In the genomic region with DNA sequence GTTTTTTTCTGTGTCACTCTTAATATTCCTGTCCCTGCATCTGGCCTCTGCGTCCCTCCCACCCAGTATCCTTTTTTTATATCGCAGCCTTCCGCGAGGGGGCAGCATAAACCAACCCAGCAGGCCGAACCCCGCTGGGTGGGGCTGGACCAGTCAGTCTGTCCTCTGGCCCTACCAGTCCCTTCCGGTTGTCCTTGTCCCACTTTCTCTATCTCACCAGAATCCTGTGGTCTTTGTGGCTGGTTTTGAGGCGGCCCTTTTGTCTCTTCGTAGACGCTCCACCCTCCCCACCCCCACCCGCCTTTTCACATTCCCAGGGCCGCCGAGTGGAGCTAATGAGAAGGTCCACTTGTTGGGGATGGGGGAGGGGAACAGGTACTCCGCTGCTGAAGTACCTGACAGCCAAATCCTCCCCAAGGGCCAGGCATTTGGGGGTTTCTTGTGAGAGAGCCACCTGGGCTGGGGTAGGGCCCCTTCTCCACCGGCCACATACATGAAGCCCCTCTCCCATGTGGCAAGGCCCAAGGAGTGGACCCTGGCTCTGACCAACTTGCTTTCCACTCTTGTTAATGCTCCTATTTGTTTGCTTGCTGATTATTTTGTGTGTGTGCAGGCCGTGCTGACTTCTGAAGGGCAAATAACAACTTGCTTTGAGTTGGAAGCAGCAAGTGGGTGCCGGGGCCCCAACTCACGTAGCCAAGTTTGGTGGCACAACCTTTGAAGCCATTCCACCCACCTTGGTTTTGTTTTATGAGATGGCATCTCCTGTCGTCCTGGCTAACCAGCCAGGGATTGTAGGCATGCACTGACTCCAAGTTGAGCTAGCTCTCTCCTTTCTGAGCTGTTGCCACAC, we compare ENCODE assay signal across 8 mouse cellular contexts. TPM values are rescaled to one million over a fixed set of nuclear protein-coding genes. Genes with fewer than 3 reads are reported as not detected.
DNase-seq lines count a peak whose midpoint lies in the region; ATAC-seq and TF ChIP-seq lines count a peak whose summit lies in the region.

A gene (minus strand): TSS at position 267 of the 853 bp plus-strand sequence.

- H3K4me2 ChIP-seq in forebrain, embryonic 13.5 days = peak within 1 kb of the TSS; percentile 79
- H3K4me2 ChIP-seq in heart, postnatal 0 days (ENCODE audit: low read depth, low read length) = peak within 1 kb of the TSS; percentile 99
- H3K4me2 ChIP-seq in liver, embryonic 16.5 days (ENCODE audit: low read depth, low read length) = peak within 1 kb of the TSS; percentile 93
- peak within 1 kb of the TSS; percentile 86 for H3K4me2 ChIP-seq in neural tube, embryonic 12.5 days (replicated peaks)
- H3K4me2 ChIP-seq in stomach, postnatal 0 days (replicated peaks; ENCODE audit: low read depth) = peak within 1 kb of the TSS; percentile 85

- TF ChIP-seq EP300 in ES-Bruce4 (IDR thresholded peaks at IDR 0.05; ENCODE audit: insufficient read depth, low read depth, low read length) = 0 out of 2 replicates have a peak, but pooled peaks have one; percentile 57
- peak; percentile 68 for TF ChIP-seq EP300 in heart, postnatal 0 days (IDR thresholded peaks at IDR 0.05; ENCODE audit: low read depth)
- no peak for TF ChIP-seq EP300 in stomach, postnatal 0 days (optimal IDR thresholded peaks at IDR 0.05)

- H3K4me3 ChIP-seq in ES-Bruce4 (ENCODE audit: low read depth, low read length) = peak within 1 kb of the TSS; percentile 84
- peak within 1 kb of the TSS; percentile 76 for H3K4me3 ChIP-seq in forebrain, embryonic 13.5 days
- H3K4me3 ChIP-seq in heart, postnatal 0 days (ENCODE audit: low read depth, low read length) = peak within 1 kb of the TSS; percentile 81
- peak within 1 kb of the TSS; percentile 67 for H3K4me3 ChIP-seq in liver, embryonic 16.5 days (ENCODE audit: low read depth, low read length)
- peak within 1 kb of the TSS; percentile 84 for H3K4me3 ChIP-seq in neural tube, embryonic 12.5 days
- peak within 1 kb of the TSS; percentile 93 for H3K4me3 ChIP-seq in stomach, postnatal 0 days (ENCODE audit: low read depth, low read length)

- no peaks in the 10 kb centered on the region for H3K27me3 ChIP-seq in ES-Bruce4 (ENCODE audit: control insufficient read depth, insufficient read depth, low read length, poor library complexity, severe bottlenecking)
- H3K27me3 ChIP-seq in forebrain, embryonic 13.5 days = no peaks in the 10 kb centered on the region; the same call in 1 of the 2 replicates
- H3K27me3 ChIP-seq in heart, postnatal 0 days (ENCODE audit: control insufficient read depth, insufficient read depth, low read length) = no peaks in the 10 kb centered on the region
- H3K27me3 ChIP-seq in liver, embryonic 16.5 days (ENCODE audit: control insufficient read depth, insufficient read depth, low read depth, low read length) = no peaks in the 10 kb centered on the region
- H3K27me3 ChIP-seq in neural tube, embryonic 12.5 days (replicated peaks) = no peaks in the 10 kb centered on the region
- no peaks in the 10 kb centered on the region for H3K27me3 ChIP-seq in stomach, postnatal 0 days (ENCODE audit: control insufficient read depth, insufficient read depth, low read length)

- WGBS in forebrain, embryonic 13.5 days = 13% methylated on average over 19 of the region's 19 CpGs
- 17% methylated on average over 19 of the region's 19 CpGs for WGBS in heart, postnatal 0 days
- WGBS in liver, embryonic 16.5 days (ENCODE audit: insufficient replicate concordance) = 17% methylated on average over 19 of the region's 19 CpGs
- 17% methylated on average over 19 of the region's 19 CpGs for WGBS in neural tube, embryonic 12.5 days
- 11% methylated on average over 19 of the region's 19 CpGs for whole genome bisulfite sequencing in stomach, postnatal 0 days

- peak; percentile 94 for DNase-seq in heart, postnatal 0 days (ENCODE audit: low spot score)
- peak; percentile 92 to 94 for DNase-seq in kidney, postnatal 4 days
- DNase-seq in stomach, postnatal 0 days (ENCODE audit: low spot score) = peak; percentile 94

- no peaks in the 10 kb centered on the region for H3K36me3 ChIP-seq in ES-Bruce4 (ENCODE audit: control insufficient read depth, insufficient read depth, low read length, poor library complexity, severe bottlenecking)
- H3K36me3 ChIP-seq in forebrain, embryonic 13.5 days (ENCODE audit: poor library complexity, severe bottlenecking) = no peaks in the 10 kb centered on the region
- H3K36me3 ChIP-seq in heart, postnatal 0 days (replicated peaks; ENCODE audit: control insufficient read depth, insufficient read depth, low read length) = no peaks in the 10 kb centered on the region
- H3K36me3 ChIP-seq in liver, embryonic 16.5 days (ENCODE audit: control insufficient read depth, insufficient read depth) = no peaks in the 10 kb centered on the region
- H3K36me3 ChIP-seq in neural tube, embryonic 12.5 days = no peaks in the 10 kb centered on the region
- H3K36me3 ChIP-seq in stomach, postnatal 0 days (ENCODE audit: control insufficient read depth, insufficient read depth, low read length) = no peaks in the 10 kb centered on the region

- TF ChIP-seq POLR2A in ES-Bruce4 (IDR thresholded peaks at IDR 0.05; ENCODE audit: insufficient read depth, low read length) = no peak

- H3K9ac ChIP-seq in ES-Bruce4 (ENCODE audit: low read depth, poor library complexity, severe bottlenecking) = peak within 1 kb of the TSS; percentile 79
- peak within 1 kb of the TSS; percentile 91 for H3K9ac ChIP-seq in forebrain, embryonic 13.5 days
- H3K9ac ChIP-seq in heart, postnatal 0 days (replicated peaks; ENCODE audit: low read depth, low read length) = peak within 1 kb of the TSS; percentile 87
- peak within 1 kb of the TSS; percentile 69 for H3K9ac ChIP-seq in liver, embryonic 16.5 days (ENCODE audit: low read depth, low read length)
- H3K9ac ChIP-seq in neural tube, embryonic 12.5 days = peak within 1 kb of the TSS; percentile 87
- H3K9ac ChIP-seq in stomach, postnatal 0 days (ENCODE audit: low read length) = peak within 1 kb of the TSS; percentile 96

- ATAC-seq in cerebellum, adult (ENCODE audit: insufficient number of reproducible peaks, low FRiP score, low TSS enrichment) = 0 out of 2 replicates have a peak, but pooled peaks have one; percentile 49
- ATAC-seq in forebrain, embryonic 13.5 days = peak; percentile 52
- ATAC-seq in heart, postnatal 0 days (ENCODE audit: insufficient read depth, low read depth) = peak; percentile 74
- peak; percentile 69 for ATAC-seq in liver, embryonic 16.5 days (ENCODE audit: low read depth)
- peak; percentile 57 for ATAC-seq in neural tube, embryonic 12.5 days (ENCODE audit: low FRiP score, low read depth)
- ATAC-seq in stomach, postnatal 0 days (ENCODE audit: low FRiP score, low TSS enrichment) = peak; percentile 64

- peak; percentile 80 for TF ChIP-seq CTCF in ES-Bruce4 (IDR thresholded peaks at IDR 0.05; ENCODE audit: low read depth, low read length)
- peak; percentile 92 for TF ChIP-seq CTCF in heart, postnatal 0 days (IDR thresholded peaks at IDR 0.05; ENCODE audit: low read depth)
- peak; percentile 94 for TF ChIP-seq CTCF in stomach, postnatal 0 days (IDR thresholded peaks at IDR 0.05; ENCODE audit: low read depth)

- peak within 1 kb of the TSS; percentile 36; the same call in 1 of the 2 replicates for H3K27ac ChIP-seq in ES-Bruce4 (ENCODE audit: insufficient read depth, low read length)
- H3K27ac ChIP-seq in forebrain, embryonic 13.5 days = peak within 1 kb of the TSS; percentile 78
- H3K27ac ChIP-seq in heart, postnatal 0 days (ENCODE audit: low read depth) = peak within 1 kb of the TSS; percentile 91
- H3K27ac ChIP-seq in liver, embryonic 16.5 days (ENCODE audit: low read length) = peak within 1 kb of the TSS; percentile 65
- H3K27ac ChIP-seq in neural tube, embryonic 12.5 days = peak within 1 kb of the TSS; percentile 50; the same call in 1 of the 2 replicates
- H3K27ac ChIP-seq in stomach, postnatal 0 days (replicated peaks) = peak within 1 kb of the TSS; percentile 96

- H3K9me3 ChIP-seq in ES-Bruce4 (replicated peaks; ENCODE audit: control insufficient read depth, insufficient read depth, low read length, poor library complexity, severe bottlenecking) = no peaks in the 10 kb centered on the region
- H3K9me3 ChIP-seq in forebrain, embryonic 13.5 days (replicated peaks) = no peaks in the 10 kb centered on the region
- H3K9me3 ChIP-seq in heart, postnatal 0 days (replicated peaks; ENCODE audit: control insufficient read depth, low read length) = no peaks in the 10 kb centered on the region
- H3K9me3 ChIP-seq in liver, embryonic 16.5 days (replicated peaks; ENCODE audit: control insufficient read depth, low read length) = no peaks in the 10 kb centered on the region
- no peaks in the 10 kb centered on the region for H3K9me3 ChIP-seq in neural tube, embryonic 12.5 days
- no peaks in the 10 kb centered on the region for H3K9me3 ChIP-seq in stomach, postnatal 0 days (ENCODE audit: control insufficient read depth, low read length)

- H3K4me1 ChIP-seq in ES-Bruce4 (ENCODE audit: control insufficient read depth, insufficient read depth, low read length) = peaks cover 9% of the 10 kb centered on the region
- peaks cover 32% of the 10 kb centered on the region for H3K4me1 ChIP-seq in forebrain, embryonic 13.5 days
- peaks cover 57% of the 10 kb centered on the region for H3K4me1 ChIP-seq in heart, postnatal 0 days (ENCODE audit: control insufficient read depth, insufficient read depth)
- peaks cover 36% of the 10 kb centered on the region for H3K4me1 ChIP-seq in liver, embryonic 16.5 days (ENCODE audit: control insufficient read depth, low read depth, low read length)
- peaks cover 32% of the 10 kb centered on the region for H3K4me1 ChIP-seq in neural tube, embryonic 12.5 days
- peaks cover 9% of the 10 kb centered on the region; the same call in 1 of the 2 replicates for H3K4me1 ChIP-seq in stomach, postnatal 0 days (replicated peaks; ENCODE audit: control insufficient read depth, insufficient read depth)

RNA-seq across cellular contexts. Expression of the gene that starts here (rescaled TPM):
- 86.7 and 97.9 TPM in 2 replicates for polyA plus RNA-seq in ES-Bruce4 (2011; ENCODE audit: insufficient read depth, insufficient read length, low read depth, missing spikeins)
- 34.6 and 38.0 TPM in 2 replicates for polyA plus RNA-seq in forebrain, embryonic 13.5 days (2015; fragmentation: Nextera tagmentation; extraction: Ambion mirVana)
- 76.5 and 81.3 TPM in 2 replicates for total RNA-seq in heart, postnatal 0 days (2014; rRNA removed; ENCODE audit: low replicate concordance)
- polyA plus RNA-seq in heart, postnatal 0 days (2015; fragmentation: Nextera tagmentation; extraction: Ambion mirVana) = 43.6 and 44.8 TPM in 2 replicates
- 12.9 and 15.8 TPM in 2 replicates for polyA plus RNA-seq in liver, embryonic 16.5 days (2015; fragmentation: Nextera tagmentation; extraction: Ambion mirVana)
- 63.5 and 64.4 TPM in 2 replicates for polyA plus RNA-seq in neural tube, embryonic 12.5 days (2016; fragmentation: Nextera tagmentation; extraction: Ambion mirVana)
- 82.2 and 83.8 TPM in 2 replicates for polyA plus RNA-seq in stomach, postnatal 0 days (2015; fragmentation: Nextera tagmentation; extraction: Ambion mirVana)

Comparison
In these comparisons a context has a peak if more than half of its experiments do, and no peak if none do; other contexts are left out.
1. Peak in every context shown above with its lines: DNase-seq, ATAC-seq, H3K4me3 ChIP-seq and H3K27ac ChIP-seq.
2. H3K27ac ChIP-seq: peak in every context shown above with its lines; median percentile 96 in stomach, postnatal 0 days; 91 in heart, postnatal 0 days; 78 in forebrain, embryonic 13.5 days; 65 in liver, embryonic 16.5 days; 50 in neural tube, embryonic 12.5 days; 36 in ES-Bruce4.